Mouse (Mus musculus) kidney, postnatal 36 days (tissue): ENCODE results near the gene Chrnb1.

ENCODE experiments used
- DNase-seq, 2 experiments: peaks; one replicate each; pipeline ENCODE4 v3.0.0; 2021 to 2022; ENCODE audit warnings: mixed read lengths in 2 of 2

Gene Chrnb1

DNA sequence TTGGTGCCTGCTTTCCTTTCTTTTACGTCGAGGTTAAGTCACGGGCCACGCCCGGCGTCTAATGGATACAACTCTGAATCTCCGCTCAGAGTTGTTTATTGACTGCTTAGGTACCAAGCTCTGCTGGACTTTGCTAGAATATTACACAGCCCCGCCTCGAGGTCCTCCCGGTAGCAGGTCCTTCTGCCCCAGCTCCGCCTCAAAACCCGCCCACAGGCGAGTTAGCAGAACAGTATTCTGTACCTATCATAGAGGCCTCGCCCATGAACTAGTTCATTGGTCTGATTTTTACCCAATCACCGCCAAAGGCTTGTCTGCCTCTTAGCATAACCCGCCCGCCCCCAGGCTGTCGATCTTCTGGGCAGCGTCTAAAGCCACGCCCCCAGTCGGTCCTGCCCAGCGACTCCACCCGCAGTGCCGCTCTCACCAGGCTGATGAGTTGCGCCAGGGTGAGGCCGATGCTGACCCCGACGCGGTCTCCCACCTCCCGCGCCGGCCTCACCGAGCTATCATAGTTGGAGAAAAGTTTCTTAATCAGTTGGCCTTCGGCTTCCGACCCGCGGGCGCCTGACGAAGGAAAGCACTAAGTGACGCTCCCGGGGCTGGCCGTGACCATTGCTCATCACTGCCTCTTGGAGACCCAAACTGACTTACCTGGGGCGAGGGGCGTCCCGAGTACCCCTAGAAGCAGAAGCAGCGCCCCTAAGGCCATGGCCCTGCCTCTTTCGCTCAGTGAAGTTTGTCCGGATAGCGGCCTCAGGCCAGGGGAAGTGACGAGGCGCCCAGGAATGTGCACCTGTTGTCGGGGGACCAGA, at the start of gene Chrnb1:
Gene Chrnb1 (minus strand): TSS at position 776 of the 815 bp plus-strand sequence.
- DNase-seq: peak; percentile 98 to 99

DNA sequence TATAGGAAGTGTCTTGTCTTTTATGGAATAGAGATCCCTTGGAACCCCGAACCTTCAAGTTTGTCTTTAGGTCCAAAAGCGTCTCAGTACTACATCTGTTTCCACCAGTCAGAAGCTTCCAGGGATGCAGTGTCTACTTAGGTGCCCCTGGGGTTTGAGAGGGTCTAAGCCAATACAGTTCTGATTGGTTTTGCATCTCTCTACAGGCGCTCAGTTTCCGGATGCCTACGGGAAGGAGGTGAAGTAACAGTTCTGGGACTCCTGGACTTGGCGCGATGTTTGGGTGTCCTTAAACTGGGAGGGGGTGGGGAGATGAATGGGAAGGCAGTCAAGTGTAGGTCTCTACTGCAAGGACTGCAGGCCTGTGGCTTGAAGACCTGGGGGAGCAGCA, 43.0 kb upstream of the Chrnb1 start:
- peak; percentile 19 to 42 for DNase-seq

DNA sequence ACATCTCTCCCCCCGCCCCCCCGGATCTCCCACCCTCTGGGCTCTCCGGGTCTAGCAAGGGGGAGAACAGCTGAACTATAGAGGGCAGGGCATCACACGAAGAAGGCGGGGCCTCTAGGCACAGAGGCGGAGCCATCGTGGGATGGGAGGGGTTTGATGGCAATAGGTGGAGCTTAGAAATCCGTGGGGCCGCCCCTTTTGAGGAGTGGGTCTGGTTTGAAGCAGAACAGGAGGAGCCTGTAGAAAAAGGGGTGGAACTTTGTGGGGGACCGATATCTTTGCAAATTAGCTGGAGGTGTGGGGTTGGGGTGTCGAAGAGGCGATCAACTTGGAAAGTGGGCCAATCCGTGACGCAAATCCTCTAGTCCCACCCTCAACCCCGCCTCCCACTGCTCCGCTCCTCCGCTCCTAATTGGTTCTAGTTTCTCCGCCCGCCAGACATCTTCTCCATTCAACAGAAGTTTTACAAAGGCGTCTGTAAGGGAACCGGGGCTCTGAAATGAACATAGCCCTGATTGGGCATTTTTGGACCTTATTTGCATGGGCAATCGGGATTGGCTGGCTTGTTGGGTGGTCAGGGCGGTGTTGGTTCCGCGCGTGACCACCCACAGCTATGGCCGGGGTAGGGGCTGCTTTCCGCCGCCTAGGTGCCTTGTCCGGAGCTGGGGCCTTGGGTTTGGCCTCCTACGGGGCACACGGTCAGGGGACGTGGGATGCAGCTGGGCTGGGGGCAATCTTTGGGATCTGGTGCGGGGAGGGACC, 42.4 kb upstream of the Chrnb1 start, which contains the start of gene Tmem256:
Gene Tmem256 (plus strand): TSS at position 563 of the 762 bp plus-strand sequence.
- DNase-seq: peak; percentile 97 to 99

GRCm38 (mm10) chr11:69837604-69837951, 41.8 kb upstream of the Chrnb1 start, which contains the start of gene Nlgn2:
Gene Nlgn2 (minus strand): TSS chr11:69837784.
- no peak for DNase-seq

DNA sequence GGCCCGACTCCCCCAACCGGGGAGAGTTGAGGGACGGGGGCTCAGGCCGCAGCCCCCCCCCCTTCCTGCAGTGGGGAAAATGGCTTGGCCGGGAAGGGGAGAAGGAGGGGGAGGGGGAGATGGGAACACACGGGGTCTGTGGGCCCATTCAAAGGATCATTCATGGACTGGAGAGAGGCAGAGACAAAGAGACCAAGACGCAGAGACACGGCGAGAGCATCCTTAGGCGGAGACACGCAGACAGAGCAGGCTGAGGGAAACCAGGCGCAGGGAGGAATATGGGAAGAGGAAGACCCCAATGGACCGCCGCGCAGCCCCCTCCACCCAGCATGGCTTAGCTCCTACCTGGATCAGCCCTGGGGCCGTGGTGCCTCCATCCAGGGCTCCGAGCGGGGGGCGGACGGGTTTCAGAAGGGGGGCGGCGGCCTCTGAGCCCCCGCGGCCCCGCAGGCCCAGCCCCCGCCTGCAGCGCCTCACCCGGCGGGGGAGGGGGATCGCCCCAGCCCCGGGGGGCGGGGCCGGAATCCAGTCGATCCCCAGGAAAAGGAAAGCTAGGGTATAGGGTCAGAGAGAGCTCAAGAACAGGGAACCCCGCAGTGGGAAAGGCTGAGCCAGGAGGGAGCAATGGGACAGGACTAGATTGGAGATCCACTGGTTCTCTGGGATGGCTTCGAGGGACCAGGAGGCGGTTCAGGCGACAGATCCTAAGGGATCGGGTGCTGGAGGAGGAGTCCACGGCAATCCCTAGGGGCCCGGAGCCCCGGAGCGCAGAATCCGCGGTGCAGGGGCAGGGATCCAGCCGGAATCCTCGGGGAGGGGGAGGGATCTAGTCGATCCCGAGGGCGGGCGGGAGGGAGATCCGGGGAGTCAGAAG, 41.2 kb upstream of the Chrnb1 start:
- DNase-seq: peak in 1 of 2 experiments; percentile 49

GRCm38 (mm10) chr11:69835966-69836335, 40.2 kb upstream of the Chrnb1 start:
- no peak for DNase-seq

DNA sequence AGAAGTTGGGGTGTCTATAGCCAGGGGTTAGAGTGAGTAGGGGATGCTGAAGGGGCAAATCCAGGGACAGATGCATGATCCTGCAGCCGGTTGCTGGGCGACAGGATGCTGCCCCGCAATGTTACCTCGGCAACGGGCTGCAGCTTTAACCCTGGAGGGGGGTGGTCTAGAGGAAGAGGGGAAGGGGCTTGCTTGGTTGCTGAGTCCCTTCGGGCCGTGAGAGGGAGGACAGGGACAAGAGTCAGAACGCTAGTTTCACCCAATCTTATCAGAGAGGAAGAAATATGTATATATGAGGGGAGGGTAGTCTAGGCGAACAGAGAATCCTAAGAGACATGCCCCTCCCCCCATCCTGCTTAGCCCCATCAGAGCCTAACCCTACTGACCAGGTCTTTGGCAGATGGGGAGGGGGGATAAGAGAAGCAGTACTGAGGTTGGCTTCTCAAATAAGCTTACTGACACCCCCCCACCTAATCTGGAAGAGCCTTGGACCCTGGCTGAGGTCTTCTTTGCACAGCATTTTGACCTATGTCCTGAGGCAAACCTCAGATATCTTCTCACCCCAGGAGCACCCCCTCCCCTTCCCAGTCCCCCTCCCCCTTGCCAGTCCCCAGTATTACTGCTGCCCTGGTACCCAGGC, 39.7 kb upstream of the Chrnb1 start:
- no peak for DNase-seq

GRCm38 (mm10) chr11:69834001-69834549, 38.3 kb upstream of the Chrnb1 start:
- DNase-seq: peak; percentile 36 to 59

GRCm38 (mm10) chr11:69833554-69833953, 37.8 kb upstream of the Chrnb1 start:
- no peak for DNase-seq

DNA sequence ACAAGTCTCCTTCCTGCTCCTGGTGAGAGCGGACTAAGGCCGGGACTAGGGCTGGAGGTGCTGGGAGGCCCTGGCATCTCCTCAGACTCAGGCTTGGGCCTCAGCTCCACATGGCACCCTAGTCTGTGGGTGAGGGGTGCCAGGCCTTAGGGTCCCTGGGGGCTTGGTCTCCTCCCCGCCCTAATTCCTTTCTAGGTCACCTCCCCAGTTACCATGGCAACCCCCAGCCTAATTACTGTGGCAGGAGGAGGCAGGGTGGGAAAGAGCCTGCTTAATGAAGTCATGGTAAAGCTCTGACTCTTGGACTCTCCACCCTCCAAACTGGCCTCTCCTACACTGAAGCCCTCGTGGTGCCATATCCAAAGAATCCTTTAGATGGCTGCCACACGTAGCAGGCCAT, 33.1 kb upstream of the Chrnb1 start:
- no peak for DNase-seq

- no peak for DNase-seq
These were observed 27.7 kb upstream of the Chrnb1 start for GRCm38 (mm10) chr11:69823456-69823855.

GRCm38 (mm10) chr11:69822080-69822479, 26.3 kb upstream of the Chrnb1 start, which contains the start of gene Spem1:
Gene Spem1 (minus strand): TSS chr11:69822180.
- no peak for DNase-seq

DNA sequence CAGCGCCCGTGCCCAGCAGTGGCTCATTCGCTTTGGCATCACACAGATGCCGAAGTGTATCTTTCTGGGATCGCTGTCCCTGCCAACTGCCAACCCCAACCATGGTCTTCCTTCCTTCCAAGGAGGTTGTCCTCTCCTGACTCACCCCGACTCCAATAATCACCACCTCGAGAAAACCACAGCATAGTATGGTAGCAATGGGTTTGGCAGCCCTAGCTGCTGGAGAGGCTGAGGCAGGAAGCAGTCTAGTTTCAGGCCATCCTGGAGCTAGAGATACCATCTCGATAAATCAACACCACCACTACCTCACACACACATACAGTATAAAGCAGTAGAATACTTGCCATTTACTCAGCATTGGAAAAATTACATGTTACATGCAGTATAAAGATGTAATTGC, 23.1 kb upstream of the Chrnb1 start:
- no peak for DNase-seq

- DNase-seq: no peak
These were observed 22.6 kb upstream of the Chrnb1 start, which contains the start of gene Spem2 for GRCm38 (mm10) chr11:69818365-69818764. Gene Spem2 (minus strand): TSS chr11:69818465.

DNA sequence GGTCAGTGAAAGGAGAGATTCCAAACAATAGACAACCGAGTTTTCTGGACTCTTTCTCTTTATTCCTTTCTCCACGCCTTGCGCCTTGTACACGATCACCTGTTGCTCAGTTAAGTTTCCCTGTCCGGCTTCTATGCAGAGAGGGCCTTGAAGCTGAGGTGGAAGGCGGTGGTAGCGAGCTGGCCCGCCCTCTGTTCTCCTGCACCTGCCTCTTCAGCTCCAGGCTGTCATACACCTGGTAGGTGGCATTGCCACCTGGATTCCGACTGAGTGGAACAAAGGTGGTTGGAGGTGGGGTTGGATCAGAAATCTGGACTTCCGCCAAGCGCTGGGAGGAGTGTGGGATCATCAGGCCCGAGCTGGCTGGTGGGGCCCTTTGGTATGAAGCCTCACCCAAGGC, 20.8 kb upstream of the Chrnb1 start:
- DNase-seq: no peak

GRCm38 (mm10) chr11:69815155-69815554, 19.4 kb upstream of the Chrnb1 start, which contains the start of gene Gm39566:
Gene Gm39566 (minus strand): TSS chr11:69815298.
- no peak for DNase-seq

DNA sequence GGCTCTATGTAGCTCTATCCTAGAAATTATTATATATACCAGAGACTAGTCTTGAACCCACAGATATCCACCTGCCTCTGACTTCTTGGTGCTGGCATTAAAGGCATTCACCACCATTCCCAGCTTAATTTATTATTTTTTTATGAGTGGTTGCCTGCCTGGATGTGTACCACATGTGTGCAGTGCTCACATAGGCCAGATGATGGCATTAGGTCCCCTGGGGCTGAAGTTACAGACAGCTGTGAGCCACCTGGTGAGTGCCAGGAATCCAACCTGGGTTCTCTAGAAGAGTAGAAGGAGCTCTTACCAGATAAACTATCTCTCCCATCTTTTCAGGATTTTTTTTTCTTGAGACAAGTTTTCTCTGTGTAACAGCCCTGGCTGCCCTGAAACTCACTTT, 14.5 kb upstream of the Chrnb1 start:
- DNase-seq: no peak

GRCm38 (mm10) chr11:69807641-69808040, 11.9 kb upstream of the Chrnb1 start:
- no peak for DNase-seq

DNA sequence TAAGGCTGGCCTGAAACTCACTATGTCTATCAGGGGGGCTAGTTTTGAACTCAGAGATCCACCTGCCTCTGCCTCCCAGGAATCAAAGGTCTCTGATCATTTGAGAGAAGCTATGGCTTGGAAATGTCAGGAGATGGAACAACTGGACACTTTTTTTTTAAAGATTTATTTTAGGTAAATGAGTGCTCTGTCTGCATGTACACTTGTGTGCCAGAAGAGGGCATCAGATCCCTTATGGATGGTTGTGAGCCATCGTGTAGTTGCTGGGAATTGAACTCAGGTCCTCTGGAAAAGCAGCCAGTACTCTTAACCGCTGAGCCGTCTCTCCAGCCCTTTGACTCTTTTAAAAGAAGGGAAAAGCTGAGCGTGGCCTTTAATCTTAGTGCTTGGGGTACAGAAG, 10.6 kb upstream of the Chrnb1 start:
- DNase-seq: no peak

GRCm38 (mm10) chr11:69804972-69805909, 9.5 kb upstream of the Chrnb1 start, which contains the start of gene Tmem102:
Gene Tmem102 (minus strand): TSS chr11:69805624.
- DNase-seq: peak; percentile 81 to 92

DNA sequence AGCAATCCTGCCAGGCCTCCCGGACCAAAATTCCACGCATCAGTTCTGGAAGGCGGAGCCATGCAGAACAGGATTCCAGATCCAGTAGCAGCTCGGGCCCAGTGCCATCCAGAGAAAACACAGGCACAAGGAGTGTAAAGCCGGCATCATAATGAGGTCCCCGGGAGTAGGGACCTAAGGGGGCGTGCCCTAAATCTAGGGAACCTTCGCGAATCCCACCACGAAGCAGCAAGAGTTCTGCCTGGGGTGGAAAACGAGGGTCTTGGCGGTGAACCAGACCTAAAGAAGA, 8.9 kb upstream of the Chrnb1 start:
- peak; percentile 51 to 71 for DNase-seq
